Mouse (Mus musculus) kidney, adult 2 months (tissue): ENCODE measurements around the gene Rsbn1l. TPM values are rescaled to one million over a fixed set of nuclear protein-coding genes. Genes with fewer than 3 reads are reported as not detected.

ENCODE experiments used
- DNase-seq: peaks from one replicate; pipeline ENCODE4 v3.0.0; 2021
- H3K27ac ChIP-seq: fragments of 200-500 bp; 2 replicates; pipeline ENCODE4 v1.5.1; 2012; ENCODE audit warnings: low read depth, low read length, control low read depth, inconsistent platforms; ENCODE audit not compliant: insufficient read depth
- H3K27me3 ChIP-seq: fragments of 200-500 bp; replicated peaks from 2 replicates; pipeline ENCODE4 v1.6.1; 2012; ENCODE audit warnings: mild to moderate bottlenecking, moderate library complexity, low read length, inconsistent platforms; ENCODE audit not compliant: control insufficient read depth, insufficient read depth
- H3K36me3 ChIP-seq: fragments of 200-500 bp; 2 replicates; pipeline ENCODE4 v1.6.1; 2012; ENCODE audit warnings: mild to moderate bottlenecking, moderate library complexity, low read length, inconsistent platforms; ENCODE audit not compliant: control insufficient read depth, insufficient read depth
- H3K4me1 ChIP-seq: fragments of 200-500 bp; 2 replicates; pipeline ENCODE4 v1.6.1; 2011; ENCODE audit warnings: low read length; ENCODE audit not compliant: control insufficient read depth, insufficient read depth
- H3K4me3 ChIP-seq: fragments of 200-500 bp; 2 replicates; pipeline ENCODE4 v1.5.1; 2011; ENCODE audit warnings: mild to moderate bottlenecking, low read depth, low read length, control low read depth; ENCODE audit not compliant: insufficient read depth
- CTCF ChIP-seq: fragments of 200-500 bp; conservative IDR thresholded peaks from 2 replicates; pipeline ENCODE4 v1.5.1; 2011; ENCODE audit warnings: low read depth, mild to moderate bottlenecking, control low read depth, low read length, moderate library complexity, mixed read lengths; ENCODE audit not compliant: insufficient read depth, insufficient read length
- POLR2A ChIP-seq: fragments of 200-500 bp; IDR thresholded peaks from one replicate; pipeline ENCODE4 v1.6.1; 2011; ENCODE audit warnings: low read depth, low read length, control low read depth
- WGBS: fragments of 180-500 bp; shearing (Covaris S2); methylation state at CpG from one replicate; pipeline ENCODE4 v1.1.7; 2018; 5-methylcytosine and 5-hydroxymethylcytosine counted together
- polyA plus RNA-seq: library from polyadenylated mRNA; depleted of rRNA; stranded (reverse); fragments of >200 nt; gene quantifications from 2 replicates; pipeline ENCODE4 v1.2.3, GENCODE M21; 2012

Gene Rsbn1l
- polyA plus RNA-seq, 1 experiment, result 3.9 TPM

DNA sequence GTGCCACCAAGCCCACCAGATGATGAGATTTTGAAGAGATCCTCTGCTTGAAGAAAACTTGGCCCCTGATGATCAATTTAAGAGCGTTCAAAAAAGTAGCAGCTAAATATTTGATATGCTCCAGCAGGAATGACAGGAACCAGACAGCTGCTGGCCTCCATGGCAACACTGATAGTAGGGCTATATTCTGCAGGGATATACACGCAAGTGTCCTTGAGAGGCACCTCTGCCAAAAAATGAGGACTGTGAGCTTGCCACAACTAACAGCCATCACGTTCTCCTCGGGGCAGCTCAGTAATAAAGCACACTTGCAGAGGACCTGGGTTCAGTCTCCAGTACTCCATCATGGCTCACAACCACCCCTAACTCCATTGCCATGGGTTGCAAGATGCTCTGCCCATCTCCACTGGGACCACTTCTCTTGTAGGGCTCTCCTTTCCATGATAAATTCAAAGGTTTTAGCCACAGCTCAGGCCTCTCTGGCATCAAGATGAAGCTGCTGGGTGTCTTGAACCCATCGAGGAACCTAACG lies 16.1 kb downstream of the Rsbn1l start:
- TF ChIP-seq POLR2A, result no peak
- TF ChIP-seq CTCF, result no peak
- H3K4me1 ChIP-seq, result peaks cover 18% of the 10 kb centered on the region
- no peaks in the 10 kb centered on the region for H3K36me3 ChIP-seq
- H3K27me3 ChIP-seq, result no peaks in the 10 kb centered on the region
- H3K4me3 ChIP-seq, result no peak overlapping the region
- DNase-seq, result no peak
- WGBS, result 88% methylated on average over 6 of the region's 6 CpGs
- no peak overlapping the region for H3K27ac ChIP-seq

DNA sequence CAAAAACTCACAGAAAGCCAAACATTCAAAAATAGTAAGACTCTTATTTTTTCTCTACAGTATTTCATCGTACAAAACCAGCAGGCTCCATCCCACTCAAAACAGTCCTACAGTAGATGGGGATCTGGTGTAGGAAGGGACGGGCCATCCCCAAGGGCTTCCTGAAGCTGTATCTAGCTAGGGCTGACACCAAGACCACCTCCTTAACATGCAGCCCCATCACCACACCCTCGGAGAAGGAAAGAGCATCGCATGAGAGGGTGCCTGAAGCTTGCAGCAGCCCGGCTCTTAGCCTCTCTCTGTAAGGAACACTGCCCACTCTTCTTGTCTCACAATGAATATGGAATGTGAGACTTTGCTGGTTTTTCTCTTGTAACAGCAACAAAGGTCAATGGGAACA lies 17.7 kb downstream of the Rsbn1l start:
- Histone ChIP-seq H3K27ac (no peak overlapping the region), H3K36me3 (no peaks in the 10 kb centered on the region), H3K27me3 (no peaks in the 10 kb centered on the region), H3K4me3 (no peak overlapping the region), H3K4me1 (peaks cover 17% of the 10 kb centered on the region)
- TF ChIP-seq CTCF, result no peak
- no peak for TF ChIP-seq POLR2A
- 44% methylated on average over 5 of the region's 5 CpGs for WGBS
- DNase-seq, result no peak

- Histone ChIP-seq H3K36me3 (no peaks in the 10 kb centered on the region), H3K27ac (no peak overlapping the region), H3K27me3 (no peaks in the 10 kb centered on the region), H3K4me1 (peaks cover 13% of the 10 kb centered on the region), H3K4me3 (no peak overlapping the region)
- TF ChIP-seq POLR2A (no peak), CTCF (no peak)
- DNase-seq, result no peak
- WGBS, result 56% methylated on average over 5 of the region's 5 CpGs
These were observed 20.3 kb downstream of the Rsbn1l start for GRCm38 (mm10) chr5:20935934-20936333.

- Histone ChIP-seq H3K27me3 (no peaks in the 10 kb centered on the region), H3K36me3 (no peaks in the 10 kb centered on the region), H3K4me1 (peaks cover 11% of the 10 kb centered on the region), H3K27ac (no peak overlapping the region), H3K4me3 (no peak overlapping the region)
- TF ChIP-seq CTCF, result no peak
- TF ChIP-seq POLR2A, result no peak
- 76% methylated on average over 3 of the region's 3 CpGs for WGBS
- DNase-seq, result no peak
These were observed 23.6 kb downstream of the Rsbn1l start for GRCm38 (mm10) chr5:20932585-20932984.

- H3K4me1 ChIP-seq, result peaks cover 11% of the 10 kb centered on the region
- H3K27ac ChIP-seq, result no peak overlapping the region
- WGBS, result 74% methylated on average over 3 of the region's 3 CpGs
- no peaks in the 10 kb centered on the region for H3K36me3 ChIP-seq
- no peaks in the 10 kb centered on the region for H3K27me3 ChIP-seq
- H3K4me3 ChIP-seq, result no peak overlapping the region
- no peak for DNase-seq
- TF ChIP-seq POLR2A (no peak), CTCF (no peak)
These were observed 24.9 kb downstream of the Rsbn1l start for GRCm38 (mm10) chr5:20931300-20931699.

DNA sequence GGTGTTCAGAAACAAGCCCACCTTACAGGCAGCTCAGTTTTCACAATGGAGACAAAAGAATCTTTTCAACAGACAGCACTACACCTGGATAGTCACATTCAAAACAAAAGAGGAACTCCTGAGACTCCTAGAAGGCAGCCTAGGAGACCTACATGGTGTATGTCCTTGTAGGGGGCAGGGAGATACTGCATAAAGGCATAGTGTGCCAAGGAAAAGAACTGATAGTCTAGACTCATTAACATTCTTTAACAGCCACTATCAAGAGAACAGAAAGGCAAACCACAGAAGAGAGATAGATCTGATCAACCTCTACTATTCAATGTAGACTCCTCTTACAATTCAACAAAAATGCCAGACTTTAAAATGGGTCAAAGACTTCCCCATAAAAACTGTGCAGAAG lies 25.8 kb downstream of the Rsbn1l start:
- Histone ChIP-seq H3K27ac (no peak overlapping the region), H3K4me1 (peaks cover 8% of the 10 kb centered on the region), H3K4me3 (no peak overlapping the region), H3K36me3 (no peaks in the 10 kb centered on the region), H3K27me3 (no peaks in the 10 kb centered on the region)
- DNase-seq, result no peak
- TF ChIP-seq CTCF, result no peak
- no peak for TF ChIP-seq POLR2A

GRCm38 (mm10) chr5:20929669-20930151 lies 26.5 kb downstream of the Rsbn1l start:
- Histone ChIP-seq H3K4me1 (peaks cover 8% of the 10 kb centered on the region), H3K36me3 (no peaks in the 10 kb centered on the region), H3K4me3 (no peak overlapping the region), H3K27ac (no peak overlapping the region), H3K27me3 (no peaks in the 10 kb centered on the region)
- WGBS, result 39% methylated on average over 6 of the region's 6 CpGs
- no peak for TF ChIP-seq POLR2A
- TF ChIP-seq CTCF, result no peak
- DNase-seq, result no peak
